Mouse (Mus musculus) ES-E14 (cell line): ENCODE measurements around the gene Ostm1. TPM values are rescaled to one million over a fixed set of nuclear protein-coding genes. Genes with fewer than 3 reads are reported as not detected.

Source experiments
- DNase-seq: peaks from one replicate; pipeline ENCODE4 v3.0.0-alpha.2; 2013; ENCODE audit warnings: low read depth, low spot score
- H3K27ac ChIP-seq: 2 replicates; pipeline ENCODE4 v1.5.1; 2012; ENCODE audit warnings: low read depth, mild to moderate bottlenecking, low read length, moderate library complexity, mixed read lengths; ENCODE audit not compliant: poor library complexity, insufficient read depth, severe bottlenecking
- H3K36me3 ChIP-seq: 2 replicates; pipeline ENCODE4 v1.6.1; 2012; ENCODE audit warnings: mild to moderate bottlenecking, low read length, moderate library complexity, mixed read lengths; ENCODE audit not compliant: control insufficient read depth, poor library complexity, insufficient read depth, severe bottlenecking
- H3K4me1 ChIP-seq, 2 experiments: fragments of 150-350 bp in 1 of 2; sonication (generic) in 1 of 2; 2 replicates each; pipeline ENCODE4 v1.6.1; 2012; ENCODE audit warnings: low read length in 2 of 2, mild to moderate bottlenecking in 1 of 2, mixed read lengths in 1 of 2; ENCODE audit not compliant: control insufficient read depth in 2 of 2, insufficient read depth in 2 of 2, poor library complexity in 1 of 2
- H3K4me3 ChIP-seq, 2 experiments: fragments of 150-350 bp in 1 of 2; sonication (generic) in 1 of 2; 2 replicates each; pipeline ENCODE4 v1.5.1; 2012; ENCODE audit warnings: low read length in 2 of 2, low read depth in 1 of 2, mild to moderate bottlenecking in 1 of 2, mixed read lengths in 1 of 2; ENCODE audit not compliant: insufficient read depth in 1 of 2, poor library complexity in 1 of 2, severe bottlenecking in 1 of 2
- H3K9ac ChIP-seq: 2 replicates; pipeline ENCODE4 v1.6.1; 2012; ENCODE audit warnings: low read depth, mild to moderate bottlenecking, low read length, mixed read lengths; ENCODE audit not compliant: poor library complexity, insufficient read depth, severe bottlenecking
- H3K9me3 ChIP-seq: fragments of 150-350 bp; sonication (generic); 2 replicates; pipeline ENCODE4 v1.6.1; 2012; ENCODE audit warnings: low read depth, mild to moderate bottlenecking, low read length; ENCODE audit not compliant: control insufficient read depth, insufficient read depth
- CHD2 ChIP-seq: IDR thresholded peaks from 2 replicates; pipeline ENCODE4 v1.6.1; 2014; ENCODE audit warnings: mild to moderate bottlenecking, low read depth, low read length, inconsistent platforms
- HCFC1 ChIP-seq: IDR thresholded peaks from 2 replicates; pipeline ENCODE4 v1.6.1; 2012; ENCODE audit warnings: low read length, inconsistent platforms, borderline replicate concordance; ENCODE audit not compliant: insufficient read depth
- MAFK ChIP-seq: IDR thresholded peaks from 2 replicates; pipeline ENCODE4 v1.6.1; 2014; ENCODE audit warnings: mild to moderate bottlenecking, low read depth, low read length, inconsistent platforms; ENCODE audit not compliant: insufficient read depth
- ZC3H11A ChIP-seq: IDR thresholded peaks from 2 replicates; pipeline ENCODE4 v1.6.1; 2012; ENCODE audit warnings: low read depth, mild to moderate bottlenecking, inconsistent platforms, low read length, borderline replicate concordance
- ZNF384 ChIP-seq: IDR thresholded peaks from 2 replicates; pipeline ENCODE4 v1.6.1; 2012; ENCODE audit warnings: low read depth, low read length, inconsistent platforms
- in situ Hi-C, 2 experiments: fragments of 600-800 bp; cut with MboI; formaldehyde crosslinking; loops; one replicate each; pipeline ENCODE4 v1.15.1; 2025; ENCODE audit warnings: low sequenced_read_pairs in 2 of 2, inconsistent platforms in 1 of 2; ENCODE audit not compliant: unreplicated experiment in 2 of 2
- total RNA-seq: library from RNA; depleted of rRNA; stranded (reverse); fragments of 300-350 nt; gene quantifications from 2 replicates; pipeline ENCODE4 v1.2.3, GENCODE M21; 2012

Gene Ostm1
- total RNA-seq, 1 experiment, result 19.7 TPM

DNA sequence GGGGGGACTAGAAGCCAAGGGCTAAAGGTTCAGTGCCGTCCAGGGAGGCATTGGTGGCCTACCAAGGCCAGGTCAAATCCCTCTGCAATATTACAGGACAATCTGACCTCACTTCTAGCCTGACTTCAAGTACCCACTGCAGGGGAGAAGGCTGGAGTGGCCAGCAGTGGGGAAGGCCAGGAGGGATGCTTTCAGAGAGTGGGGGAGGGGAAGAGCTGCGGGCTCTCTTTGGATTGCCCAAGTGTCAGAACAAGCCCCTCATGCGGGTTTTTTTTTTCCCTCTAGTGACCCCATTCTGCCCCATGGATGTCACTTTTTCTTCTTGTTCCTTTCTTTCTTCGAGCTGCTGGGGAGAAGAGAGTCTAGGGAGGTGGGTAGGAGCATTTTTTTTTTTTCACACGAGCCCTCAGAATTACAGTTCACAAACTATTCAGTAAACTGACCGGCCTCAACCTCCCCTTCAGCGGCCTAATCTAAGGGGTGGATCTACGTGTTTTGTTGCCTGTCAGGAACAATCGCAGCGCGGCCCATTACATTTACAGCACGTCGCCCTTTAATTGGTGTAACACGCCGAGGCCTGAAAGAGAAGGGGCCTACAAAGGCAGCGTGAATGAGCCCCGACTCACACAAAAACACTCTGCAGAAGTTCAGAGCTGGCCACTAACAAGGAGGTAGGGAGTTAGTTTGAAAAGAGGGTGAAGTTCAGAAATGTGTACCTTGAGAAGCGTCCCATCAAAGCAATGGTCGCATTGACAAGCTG is 47.2 kb downstream of the Ostm1 start:
- Histone ChIP-seq H3K9me3 (no peaks in the 10 kb centered on the region), H3K9ac (no peak overlapping the region), H3K4me3 (no peak overlapping the region), H3K27ac (no peak overlapping the region), H3K4me1 (peaks cover 0 to 5% of the 10 kb centered on the region in 2 experiments; a peak in 2 of 4 replicates), H3K36me3 (no peaks in the 10 kb centered on the region)
- DNase-seq, result no peak
- TF ChIP-seq MAFK, result no peak
- TF ChIP-seq HCFC1, result no peak
- no peak for TF ChIP-seq ZNF384
- TF ChIP-seq ZC3H11A, result no peak
- TF ChIP-seq CHD2, result no peak
- in situ Hi-C loops, result loop anchor here (5.0 kb wide), 1 partner anchor 43 kb away; no protein-coding TSS in a partner anchor

GRCm38 (mm10) chr10:42631754-42632452 is 48.3 kb downstream of the Ostm1 start:
- DNase-seq, result no peak
- H3K4me1 ChIP-seq, result peaks cover 4 to 5% of the 10 kb centered on the region in 2 experiments; a peak in 3 of 4 replicates
- TF ChIP-seq HCFC1 (no peak), MAFK (no peak), ZNF384 (no peak), ZC3H11A (no peak), CHD2 (no peak)
- H3K36me3 ChIP-seq, result no peaks in the 10 kb centered on the region
- H3K9me3 ChIP-seq, result no peaks in the 10 kb centered on the region
- in situ Hi-C loops, result loop anchor here (5.0 kb wide), 1 partner anchor 45 kb away; no protein-coding TSS in a partner anchor
- peak overlapping the region; percentile 5 to 8; a peak in 1 of 4 replicates for H3K4me3 ChIP-seq
- H3K9ac ChIP-seq, result no peak overlapping the region
- no peak overlapping the region for H3K27ac ChIP-seq

GRCm38 (mm10) chr10:42632453-42633360 is 49.1 kb downstream of the Ostm1 start:
- DNase-seq, result no peak
- no peaks in the 10 kb centered on the region for H3K36me3 ChIP-seq
- in situ Hi-C loops, result loop anchor here (5.0 kb wide), 1 partner anchor 45 kb away; no protein-coding TSS in a partner anchor
- peaks cover 4 to 5% of the 10 kb centered on the region in 2 experiments; a peak in 3 of 4 replicates for H3K4me1 ChIP-seq
- H3K27ac ChIP-seq, result no peak overlapping the region
- H3K9me3 ChIP-seq, result no peaks in the 10 kb centered on the region
- H3K4me3 ChIP-seq, result peak overlapping the region; percentile 8 to 10; a peak in 2 of 4 replicates
- TF ChIP-seq ZC3H11A (no peak), ZNF384 (no peak), MAFK (no peak), HCFC1 (no peak), CHD2 (no peak)
- H3K9ac ChIP-seq, result no peak overlapping the region
